Mouse (Mus musculus) adipocyte (in vitro differentiated cells): ENCODE measurements around the gene Armh3.
A peak's percentile ranks its signal among the peaks of the same experiment; 100 is the strongest.

Source experiments
- DNase-seq: peaks from one replicate; pipeline ENCODE4 v3.0.0-alpha.2; 2016; ENCODE audit warnings: low spot score

The Armh3 gene

DNA sequence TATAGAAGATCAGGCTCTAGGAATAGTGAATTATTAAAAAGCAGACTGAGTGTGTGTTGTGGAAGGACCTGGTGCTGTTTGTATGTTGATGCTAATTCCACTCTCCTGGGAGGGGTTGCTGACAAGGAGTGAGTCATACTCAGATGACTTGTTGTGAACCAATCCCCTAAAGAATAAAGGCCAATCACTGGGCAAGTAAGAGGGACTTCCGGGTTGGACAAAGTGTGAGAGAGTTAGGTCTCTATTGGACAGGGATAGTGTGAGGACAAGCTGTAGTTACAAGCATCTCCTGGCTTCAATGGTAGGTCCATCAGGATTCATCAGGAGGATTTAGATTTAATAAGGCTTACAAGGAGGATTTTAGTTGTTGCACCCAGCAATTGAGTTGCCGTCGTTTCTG is 10.1 kb downstream of the Armh3 start:
- no peak for DNase-seq

DNA sequence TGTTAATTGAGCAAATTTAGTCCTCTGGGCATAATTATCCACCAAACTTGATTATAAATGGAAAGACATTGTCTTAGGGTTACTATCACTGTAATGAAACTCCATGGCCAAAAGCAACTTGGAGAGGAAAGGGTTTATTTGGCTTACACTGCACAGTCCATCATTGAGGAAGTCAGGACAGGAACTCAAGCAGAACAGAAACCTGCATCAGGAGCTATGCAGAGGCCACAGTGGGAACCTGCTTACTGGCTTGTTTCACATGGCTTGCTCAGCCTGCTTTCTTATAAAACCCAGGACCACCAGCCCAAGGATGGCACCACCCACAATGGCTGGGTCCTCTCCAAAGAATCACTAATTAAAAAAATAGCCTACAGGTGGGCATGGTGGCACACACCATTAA is 13.9 kb downstream of the Armh3 start:
- DNase-seq = no peak

DNA sequence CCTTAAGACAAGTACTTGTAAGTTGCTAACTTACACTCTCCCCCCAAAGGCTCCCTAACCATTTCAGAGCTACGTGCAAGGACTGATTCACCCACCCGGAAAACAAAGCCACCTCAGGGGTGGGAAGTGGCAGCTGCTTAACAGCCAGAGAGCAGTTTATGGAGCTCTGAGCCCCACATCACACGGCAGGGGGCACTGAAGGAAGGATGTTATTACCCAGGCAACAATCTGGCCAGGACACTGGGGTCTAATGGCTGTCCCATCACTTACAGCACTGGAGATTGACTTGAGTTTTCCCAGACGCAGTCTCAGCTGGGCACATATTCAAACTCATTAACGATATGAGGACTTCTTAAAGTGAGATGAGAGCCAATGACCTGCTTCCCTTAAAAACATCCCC is 37.5 kb downstream of the Armh3 start:
- DNase-seq = no peak

DNA sequence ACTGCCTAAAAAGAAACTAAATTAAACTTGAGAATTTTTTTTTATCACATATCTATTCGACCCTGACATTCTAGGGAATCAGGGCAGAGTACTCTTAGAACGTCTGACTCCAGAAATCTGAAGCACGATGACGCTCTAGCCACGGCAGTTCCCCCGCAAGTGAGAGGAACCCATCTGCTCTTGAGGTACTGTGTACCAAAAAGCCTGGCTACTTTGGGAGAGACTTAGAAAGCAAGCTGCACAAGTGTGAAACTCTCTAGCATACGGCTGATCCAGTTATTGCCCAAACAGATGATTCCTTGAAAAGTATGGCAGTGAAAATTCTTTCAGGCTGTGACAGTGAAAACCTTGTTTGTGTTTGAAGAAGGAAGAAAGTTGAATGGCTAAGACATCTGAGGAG is 41.6 kb downstream of the Armh3 start:
- no peak for DNase-seq

DNA sequence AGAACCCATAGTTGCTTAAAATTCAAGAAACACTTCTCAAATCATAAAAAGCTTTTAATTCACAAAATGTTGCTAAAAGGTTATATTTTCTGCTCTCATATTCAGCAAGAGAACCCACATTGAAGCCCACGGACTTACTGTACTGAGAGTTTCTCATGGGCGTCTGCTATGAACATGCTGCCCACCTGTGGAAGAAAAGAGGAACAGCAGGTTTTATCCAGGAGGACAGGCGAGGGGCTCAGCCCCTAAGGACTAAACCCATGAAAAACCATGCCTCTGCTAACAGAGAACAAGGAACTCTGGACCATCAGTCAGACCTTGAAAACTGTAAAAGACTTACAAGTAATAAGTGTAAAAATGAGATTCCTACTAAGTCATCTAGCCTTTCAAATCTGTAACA is 45.0 kb downstream of the Armh3 start:
- DNase-seq = peak; percentile 51

DNA sequence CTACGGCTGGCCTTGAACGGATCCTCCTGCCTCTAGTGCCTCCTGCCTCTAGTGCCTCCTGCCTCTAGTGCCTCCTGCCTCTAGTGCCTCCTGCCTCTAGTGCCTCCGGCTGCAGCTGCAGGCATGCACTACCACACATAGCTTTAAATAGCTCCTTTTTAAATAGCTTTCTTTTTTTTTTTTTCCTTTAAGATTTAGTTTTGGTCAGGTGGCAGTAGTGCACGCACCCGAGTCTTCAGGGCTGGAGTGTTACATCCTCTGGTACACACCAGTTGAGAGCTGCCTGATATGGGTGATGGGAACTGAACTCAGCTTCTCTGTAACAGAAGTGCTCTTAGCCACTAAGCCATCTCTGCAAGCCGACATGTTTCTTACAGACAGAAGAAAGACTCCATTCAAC is 49.1 kb downstream of the Armh3 start:
- DNase-seq = no peak

DNA sequence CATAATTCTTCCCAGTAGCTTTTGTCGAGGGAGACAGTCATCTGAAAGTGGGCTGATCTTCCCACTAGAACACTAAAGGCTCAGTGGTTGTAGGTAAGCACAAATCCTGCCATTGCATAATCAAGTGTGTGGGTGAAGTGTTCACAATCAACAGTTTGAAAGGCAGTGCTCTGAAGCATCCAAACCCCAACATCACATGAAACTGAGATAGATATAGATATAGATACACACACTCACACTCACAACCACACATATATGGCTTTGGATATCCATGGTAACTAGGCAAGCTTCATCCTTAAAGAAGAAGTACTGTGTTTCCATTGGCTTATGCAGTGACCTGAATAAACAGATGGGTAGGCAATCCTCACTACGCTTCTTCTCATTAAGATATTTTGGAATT is 50.5 kb downstream of the Armh3 start:
- DNase-seq = no peak

DNA sequence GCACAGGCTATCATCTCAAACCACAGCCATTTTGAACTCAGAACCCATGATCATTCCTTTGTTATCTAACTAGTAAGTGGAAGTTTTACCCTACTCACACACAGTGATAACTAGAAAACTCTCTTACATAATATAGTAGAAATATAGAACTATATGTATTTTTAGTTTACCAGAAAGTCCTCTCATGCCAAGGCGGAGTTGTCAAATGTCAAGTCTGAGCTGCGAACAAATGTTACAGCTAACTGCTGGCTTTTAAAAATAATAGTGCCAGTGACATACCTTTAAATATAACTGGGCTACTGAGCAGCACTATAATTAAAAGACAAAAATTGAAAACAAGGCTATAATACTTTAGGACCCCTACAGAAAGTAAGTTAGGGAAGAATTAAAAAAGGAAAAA is 51.0 kb downstream of the Armh3 start:
- DNase-seq = no peak

DNA sequence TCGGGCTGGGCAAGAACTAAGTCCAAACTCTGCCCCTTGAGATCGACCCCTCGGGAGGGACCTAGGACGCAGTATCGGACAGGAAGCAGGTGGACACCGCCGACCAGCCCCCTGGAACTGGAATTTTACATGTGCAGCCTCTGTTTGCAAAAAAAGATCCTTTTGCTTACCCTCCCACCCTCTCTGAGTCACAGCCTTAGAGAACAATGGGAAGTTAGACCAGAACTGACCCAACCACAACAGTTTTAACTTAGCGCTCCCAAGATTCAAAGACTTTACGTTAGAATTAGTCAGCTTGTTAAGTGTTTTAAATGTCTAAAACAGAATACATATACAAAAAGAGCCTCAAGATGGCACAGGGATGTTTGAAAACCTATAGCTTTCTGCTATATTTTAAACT is 51.7 kb downstream of the Armh3 start:
- no peak for DNase-seq

DNA sequence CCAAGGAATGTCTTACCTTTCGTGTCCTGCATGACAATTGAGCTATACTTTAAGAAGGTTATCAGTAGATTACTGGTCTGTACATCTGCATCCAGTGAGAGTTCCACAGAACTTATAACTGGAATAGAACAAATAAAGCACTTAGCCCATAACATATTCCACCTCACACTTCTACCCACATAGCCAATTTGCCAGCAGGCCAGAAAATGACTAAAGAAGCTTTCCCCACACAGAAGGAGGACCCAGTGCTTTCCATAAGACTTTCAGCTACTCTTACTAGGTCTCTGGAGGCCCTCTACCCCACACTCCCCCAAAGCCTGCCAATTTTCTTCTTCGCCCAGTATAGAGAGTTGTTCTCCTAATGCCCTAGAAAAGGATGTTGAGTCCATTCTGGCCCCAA is 52.3 kb downstream of the Armh3 start:
- no peak for DNase-seq

DNA sequence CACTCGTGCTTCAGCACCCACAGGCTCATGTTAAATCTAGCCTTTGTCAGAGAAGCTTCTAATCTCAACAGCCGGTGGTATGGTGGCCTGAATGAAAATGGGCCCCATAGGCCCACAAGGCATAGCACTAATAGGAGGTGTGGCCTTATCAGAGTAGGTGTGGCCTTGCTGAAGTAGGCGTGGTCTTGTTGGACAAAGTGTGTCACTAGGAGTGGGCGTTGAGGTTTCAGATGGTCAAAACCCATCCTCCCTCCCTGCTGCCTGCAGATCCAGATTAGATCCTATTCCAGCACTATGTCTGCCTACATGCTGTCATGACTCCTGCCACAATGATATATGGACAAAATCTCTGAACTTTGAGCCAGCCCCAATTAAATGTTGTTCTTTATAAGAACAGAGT is 54.5 kb downstream of the Armh3 start:
- DNase-seq = no peak

DNA sequence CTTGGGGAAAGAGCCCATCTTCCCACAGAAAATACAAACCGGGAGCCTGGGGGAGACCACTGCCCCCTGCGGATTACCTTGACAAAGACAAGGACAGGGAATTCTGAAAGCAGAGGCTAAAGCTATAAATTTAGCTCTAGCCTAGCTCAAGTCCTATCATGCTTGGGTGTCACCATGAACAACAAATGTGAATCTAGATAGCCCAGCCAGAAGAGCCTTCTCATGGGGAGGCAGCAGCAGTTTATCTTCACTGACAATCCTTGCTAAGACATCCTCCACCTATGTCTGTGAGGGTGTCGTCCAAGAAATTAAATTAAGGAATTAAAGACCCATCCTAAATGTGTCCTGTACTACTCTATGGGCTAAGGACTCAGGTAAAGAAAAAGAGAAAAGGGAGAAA is 60.2 kb downstream of the Armh3 start:
- DNase-seq = no peak

DNA sequence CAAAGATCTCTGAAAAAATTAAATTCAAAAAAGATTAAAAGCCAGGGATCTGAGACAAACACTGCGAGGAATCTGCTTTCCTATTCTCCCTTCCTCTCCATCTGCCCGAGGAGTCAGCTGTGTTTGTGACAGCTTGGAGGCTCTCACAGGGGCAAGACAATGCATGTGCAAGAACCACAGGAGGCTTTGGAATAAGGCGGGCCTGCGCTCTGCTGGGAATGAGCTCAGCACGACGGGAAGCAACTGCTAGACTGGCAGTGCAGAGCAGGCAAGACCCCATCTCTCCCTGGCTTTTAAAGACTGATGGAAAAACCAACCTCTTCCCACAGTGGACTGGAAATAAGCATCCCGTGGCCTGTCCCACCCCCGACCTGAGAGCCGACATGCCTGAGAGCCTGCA is 60.8 kb downstream of the Armh3 start:
- DNase-seq = no peak

DNA sequence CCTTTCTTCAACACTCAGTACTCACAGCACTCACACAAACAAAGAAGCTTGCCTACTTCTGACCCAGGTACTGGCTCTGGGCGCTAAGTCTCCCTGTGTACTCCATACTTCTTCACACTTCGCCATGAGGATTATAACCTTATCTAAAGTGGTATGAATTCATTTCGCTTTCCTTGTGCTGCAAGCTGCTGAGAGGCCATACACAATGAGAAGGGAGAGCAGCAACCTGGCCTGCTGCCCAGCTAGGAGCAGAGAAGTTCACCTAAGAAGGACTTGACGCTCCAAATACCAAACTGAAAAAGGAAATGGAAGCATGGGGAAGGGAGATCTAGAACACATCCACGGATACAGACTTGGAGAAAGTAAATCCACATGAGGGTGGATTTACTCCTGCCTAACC is 71.1 kb downstream of the Armh3 start:
- no peak for DNase-seq

DNA sequence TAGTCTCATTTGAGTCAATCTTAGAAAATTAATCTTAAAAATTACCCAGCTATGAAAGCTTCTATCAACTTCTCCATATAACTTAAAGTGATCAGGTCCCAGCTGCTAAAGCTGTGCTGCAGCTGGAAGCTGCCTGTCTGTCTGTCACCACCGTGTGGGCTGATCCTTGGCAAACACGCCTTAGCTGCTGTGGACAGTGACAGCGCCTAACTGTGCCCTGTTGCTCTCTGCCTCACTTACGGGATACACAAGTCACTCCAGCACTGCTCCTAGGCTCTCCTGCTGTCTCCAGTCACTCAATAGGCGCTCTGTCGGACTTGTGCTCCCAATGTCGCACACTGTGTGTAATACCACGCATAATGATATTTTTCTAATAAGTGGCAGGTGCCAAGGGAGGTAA is 71.9 kb downstream of the Armh3 start:
- DNase-seq = peak; percentile 67

DNA sequence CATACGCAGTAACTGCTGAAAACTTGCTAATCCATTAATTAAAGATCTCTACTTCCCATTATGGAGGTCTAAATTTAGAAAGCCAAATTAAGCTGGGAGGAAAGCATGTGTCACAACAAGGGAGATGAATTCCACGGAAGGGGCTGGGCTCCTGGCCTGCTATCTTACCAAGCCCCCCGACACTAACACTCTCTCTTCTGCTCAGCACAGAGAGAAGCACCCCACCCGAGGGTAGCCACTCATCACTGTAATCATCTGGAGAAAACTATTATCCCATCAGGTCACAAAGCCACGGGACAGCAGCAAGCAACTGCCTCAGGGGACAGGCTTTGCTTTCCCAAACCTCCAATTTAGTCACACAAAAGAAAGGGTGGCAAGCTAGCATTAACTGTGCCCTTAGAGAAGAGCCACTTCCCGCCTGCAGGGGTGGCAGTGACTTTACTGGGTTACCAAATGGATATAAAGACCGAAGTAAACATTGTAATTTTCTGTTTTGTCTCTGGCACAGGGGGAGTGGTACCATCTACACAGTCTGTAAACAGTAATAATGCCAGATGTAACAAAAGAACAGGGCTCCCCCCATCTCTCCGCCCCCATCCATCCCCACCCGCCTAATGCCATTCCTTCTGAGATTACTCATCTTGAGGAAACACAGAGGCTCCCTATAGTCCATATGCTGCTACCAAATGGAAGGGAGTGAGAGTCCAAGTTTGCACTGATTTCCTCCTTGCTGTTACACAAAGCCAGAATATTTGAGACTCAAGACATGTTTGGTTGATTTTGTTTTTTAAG is 77.8 kb downstream of the Armh3 start:
- DNase-seq = no peak

DNA sequence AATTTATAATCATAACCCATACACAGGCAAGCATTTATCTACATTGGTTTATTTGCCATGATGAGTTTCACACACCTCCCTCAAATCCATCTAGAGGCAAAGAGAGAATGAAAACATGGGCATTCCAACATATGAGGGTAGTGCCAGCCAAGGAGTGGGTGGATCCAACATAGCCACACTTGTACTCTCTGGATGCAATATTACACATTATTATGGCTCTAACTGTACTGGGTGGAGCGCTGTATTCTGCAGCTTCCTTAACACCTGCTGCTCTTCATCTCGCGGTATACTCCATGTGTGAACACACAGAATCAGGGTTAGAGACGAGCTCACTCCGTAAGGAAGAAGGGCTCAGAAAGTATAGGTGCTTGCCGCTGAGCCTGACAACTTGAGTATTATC is 79.9 kb downstream of the Armh3 start:
- DNase-seq = no peak

DNA sequence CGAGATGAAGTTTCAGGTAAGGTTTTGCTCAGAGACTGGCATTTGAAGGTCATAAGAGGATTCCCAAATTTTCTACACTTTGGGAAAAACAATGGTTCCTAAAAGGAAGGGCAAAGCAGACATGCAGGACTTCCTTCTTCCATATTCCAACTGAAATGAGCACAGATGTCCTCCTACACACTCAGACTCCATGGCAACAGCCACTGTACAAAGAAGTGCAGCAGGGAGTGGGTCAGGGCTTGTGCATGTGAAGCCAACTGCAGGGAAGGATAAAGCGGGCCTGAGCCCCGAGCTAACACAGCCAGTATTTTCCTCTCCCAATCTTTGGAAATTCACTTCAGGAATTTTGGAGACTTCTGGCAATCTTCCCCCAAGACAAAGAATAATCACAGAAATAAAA is 80.4 kb downstream of the Armh3 start:
- DNase-seq = peak; percentile 16

DNA sequence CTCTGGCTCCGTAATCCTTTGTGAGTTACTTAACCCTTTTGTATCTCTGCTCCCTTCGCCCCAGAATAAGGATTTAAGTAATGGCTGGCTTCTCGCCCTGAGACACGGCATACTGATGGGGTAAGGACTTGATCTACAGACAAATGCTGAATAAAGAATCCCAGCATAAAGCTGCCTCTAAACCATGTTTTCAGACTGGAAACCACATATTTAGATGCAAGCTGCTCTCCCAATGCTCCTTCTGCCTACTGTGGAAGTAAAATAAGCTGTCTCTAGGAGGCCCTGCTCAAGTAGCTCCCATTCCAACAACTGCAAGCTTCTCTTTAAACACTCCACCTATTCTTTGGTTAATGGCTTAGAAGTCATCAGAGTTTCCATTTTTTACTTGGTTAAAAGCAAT is 81.8 kb downstream of the Armh3 start:
- no peak for DNase-seq

DNA sequence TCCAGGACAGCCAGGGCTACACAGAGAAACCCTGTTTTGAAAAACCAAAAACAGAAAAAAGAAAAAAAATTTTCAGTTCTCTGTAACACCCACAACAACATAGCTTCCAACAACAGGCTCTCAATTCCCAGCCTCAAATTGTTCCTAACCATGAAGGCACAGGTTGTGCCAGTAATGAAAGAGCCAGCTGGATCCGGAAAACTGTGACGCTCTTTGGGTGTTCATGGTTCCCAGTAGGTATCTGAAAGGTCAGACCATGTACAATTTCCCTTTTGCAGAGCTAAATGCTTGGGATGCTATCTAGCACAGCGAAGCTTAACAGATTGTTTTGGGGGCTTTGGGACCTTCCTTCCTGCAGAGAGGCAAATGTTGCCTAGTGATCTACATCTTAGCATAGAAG is 82.3 kb downstream of the Armh3 start:
- no peak for DNase-seq

DNA sequence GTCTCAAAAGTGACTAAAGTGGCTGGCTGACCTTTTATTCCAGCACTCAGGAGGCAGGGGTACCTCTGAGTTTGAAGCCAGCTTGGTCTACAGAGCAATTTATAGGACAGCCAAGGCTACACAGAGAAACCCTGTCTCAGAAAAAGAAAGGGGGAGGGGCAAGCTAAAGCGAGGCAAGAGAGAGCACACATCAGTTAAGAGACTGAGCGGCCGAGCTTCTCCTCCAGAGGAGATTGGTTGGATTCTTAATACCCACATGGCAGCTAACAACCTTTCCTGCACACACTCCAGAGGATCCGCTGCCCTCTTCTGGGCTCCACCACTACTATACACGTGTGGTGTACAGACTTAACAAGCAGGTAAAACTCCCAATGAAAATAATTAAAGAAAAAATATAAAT is 85.3 kb downstream of the Armh3 start:
- no peak for DNase-seq

DNA sequence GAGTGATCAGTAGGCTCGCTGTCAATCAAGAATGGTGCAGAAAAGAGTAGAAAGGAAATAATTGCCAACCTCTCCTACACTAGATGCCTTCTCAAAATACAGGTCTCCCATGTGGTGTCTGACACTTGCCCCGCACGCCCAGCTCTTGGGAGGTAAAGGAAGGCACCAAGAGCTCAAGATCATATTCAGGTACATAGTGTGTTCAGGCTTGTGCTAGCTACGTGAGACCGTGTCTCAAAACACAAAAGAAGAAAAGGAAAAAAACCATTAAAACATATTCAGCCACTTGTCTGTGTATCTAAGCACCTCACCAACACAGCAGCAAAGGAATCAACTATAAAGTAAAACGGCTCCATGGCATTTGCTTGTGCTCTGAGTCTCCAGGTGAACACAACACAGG is 85.9 kb downstream of the Armh3 start:
- DNase-seq = no peak

DNA sequence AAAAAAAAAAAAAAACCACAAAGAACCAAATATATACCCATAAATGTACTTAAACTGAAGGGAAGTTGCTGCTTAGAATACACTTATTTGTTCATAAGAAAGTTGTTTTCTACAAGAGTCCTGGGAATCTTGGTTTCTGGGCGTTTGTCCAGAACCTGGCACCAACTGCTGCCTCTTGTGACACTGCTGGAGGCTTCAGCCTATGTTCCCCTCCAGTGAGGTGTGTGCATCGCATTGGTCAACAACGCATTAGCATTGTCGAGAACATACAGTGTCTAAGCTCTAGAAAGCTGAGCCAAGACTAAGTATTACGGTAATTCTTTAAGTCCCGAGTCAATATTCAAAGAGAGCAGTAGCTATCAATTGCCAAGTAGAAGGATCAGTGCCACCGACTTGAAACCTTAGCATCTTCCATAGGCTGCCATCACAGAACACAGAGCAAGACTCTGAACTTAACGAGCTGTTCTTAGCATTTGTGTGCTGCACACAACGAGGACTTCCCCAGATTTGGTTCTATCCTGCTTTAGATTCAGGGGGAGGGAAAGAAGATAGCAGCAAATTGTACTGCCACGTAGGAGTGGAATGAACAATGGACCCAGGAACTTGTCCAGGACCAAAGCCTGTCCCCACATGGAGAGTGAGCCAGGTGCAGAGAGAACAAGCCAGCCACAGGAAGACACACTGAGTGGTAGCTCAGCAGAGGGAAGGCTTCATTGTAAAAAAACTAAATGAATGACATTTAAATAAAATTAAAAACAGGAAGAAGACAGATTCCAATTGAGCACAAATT is 86.9 kb downstream of the Armh3 start:
- peak; percentile 92 for DNase-seq

DNA sequence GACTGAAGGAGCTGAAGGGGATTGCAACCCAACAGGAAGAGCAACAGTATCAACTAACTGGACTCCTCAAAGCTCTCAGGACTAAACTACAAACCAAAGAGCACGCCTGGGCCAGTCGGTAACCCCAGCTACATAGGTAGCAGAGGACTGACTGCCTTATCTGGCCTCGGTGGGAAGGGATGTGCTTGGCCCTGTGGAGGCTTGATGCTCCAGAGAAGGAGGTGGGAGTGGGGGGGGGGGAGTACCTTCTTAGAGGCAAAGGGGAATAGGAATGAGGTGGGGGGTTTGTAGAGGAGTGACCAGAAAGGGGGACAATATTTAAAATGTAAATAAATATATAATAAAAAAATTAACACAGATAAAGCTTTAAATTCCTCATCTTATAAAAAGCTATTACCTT is 90.0 kb downstream of the Armh3 start:
- DNase-seq = no peak
